In the genomic region with DNA sequence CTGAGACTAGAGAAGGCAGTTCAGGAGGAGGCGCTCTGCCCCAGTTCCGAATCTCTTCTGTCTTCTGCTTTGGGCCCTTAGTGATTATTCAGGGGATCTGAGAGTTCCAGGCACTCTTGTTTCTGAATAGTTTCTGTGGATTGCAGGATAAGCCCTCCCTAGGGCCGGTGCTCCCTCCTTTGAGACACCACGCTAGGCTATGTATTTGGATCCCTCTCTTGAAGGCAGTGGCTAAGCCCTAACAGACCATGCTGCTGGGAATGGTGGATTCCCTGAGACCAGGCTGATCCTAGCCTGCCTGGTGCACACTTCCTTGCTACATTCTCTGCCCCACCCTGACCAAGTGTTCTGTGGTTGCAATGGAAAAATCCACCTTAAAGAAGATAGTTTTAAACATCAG, we compare ENCODE assay signal across 23 mouse cellular contexts.
A peak's percentile ranks its signal among the peaks of the same experiment; 100 is the strongest.
DNase-seq lines count a peak whose midpoint lies in the region; ATAC-seq and TF ChIP-seq lines count a peak whose summit lies in the region.
"Had no signal": no experiment of that assay in that cellular context is flagged by ENCODE, and none has a peak within 500 bp of the region (broad histone marks: within the 10 kb centered on the region; RNA-seq: fewer than 3 reads in every experiment).

No protein-coding gene starts in this region.

- no peak overlapping the region for H3K4me3 ChIP-seq in heart, embryonic 10.5 days
- H3K4me3 ChIP-seq in heart, embryonic 12.5 days: no peak overlapping the region
- no peak overlapping the region for H3K4me3 ChIP-seq in lung, postnatal 0 days (ENCODE audit: low read depth, low read length)
- H3K4me3 ChIP-seq in limb, embryonic 10.5 days: no peak overlapping the region
- H3K4me3 ChIP-seq in stomach, postnatal 0 days (ENCODE audit: low read depth, low read length): no peak overlapping the region
- H3K4me3 ChIP-seq: embryonic facial prominence, embryonic 13.5 days; forebrain, embryonic 13.5 days; intestine, embryonic 15.5 days; kidney, embryonic 15.5 days; lung, embryonic 15.5 days had no signal

- H3K4me1 ChIP-seq in heart, embryonic 10.5 days: peaks cover 31% of the 10 kb centered on the region
- H3K4me1 ChIP-seq in heart, embryonic 12.5 days (replicated peaks): peaks cover 35% of the 10 kb centered on the region
- H3K4me1 ChIP-seq in lung, postnatal 0 days (ENCODE audit: insufficient read depth, low read depth, low read length): peaks cover 11% of the 10 kb centered on the region; the same call in 1 of the 2 replicates
- peaks cover 8% of the 10 kb centered on the region; the same call in 1 of the 2 replicates for H3K4me1 ChIP-seq in limb, embryonic 10.5 days
- peaks cover 3% of the 10 kb centered on the region for H3K4me1 ChIP-seq in stomach, postnatal 0 days (replicated peaks; ENCODE audit: control insufficient read depth, insufficient read depth)
- H3K4me1 ChIP-seq: forebrain, embryonic 13.5 days had no signal

- no peak overlapping the region for H3K4me2 ChIP-seq in heart, embryonic 12.5 days
- H3K4me2 ChIP-seq in lung, postnatal 0 days (replicated peaks; ENCODE audit: low read depth, low read length): no peak overlapping the region
- H3K4me2 ChIP-seq in stomach, postnatal 0 days (replicated peaks; ENCODE audit: low read depth): no peak overlapping the region
- H3K4me2 ChIP-seq: embryonic facial prominence, embryonic 13.5 days; forebrain, embryonic 13.5 days; hindbrain, embryonic 14.5 days; intestine, embryonic 15.5 days; kidney, embryonic 15.5 days; lung, embryonic 15.5 days had no signal

- no peak for TF ChIP-seq EP300 in lung, postnatal 0 days (IDR thresholded peaks at IDR 0.05)
- no peak for TF ChIP-seq EP300 in stomach, postnatal 0 days (optimal IDR thresholded peaks at IDR 0.05)

- no peak for TF ChIP-seq CTCF in lung, postnatal 0 days (IDR thresholded peaks at IDR 0.05)
- no peak for TF ChIP-seq CTCF in stomach, postnatal 0 days (IDR thresholded peaks at IDR 0.05; ENCODE audit: low read depth)

- DNase-seq in heart, embryonic 10.5 days (ENCODE audit: low spot score): peak; percentile 64
- no peak for DNase-seq in lung, postnatal 0 days (ENCODE audit: low spot score)
- DNase-seq in lung, postnatal 10 days: no peak
- peak; percentile 20 for DNase-seq in limb, embryonic 10.5 days (ENCODE audit: low spot score)
- peak; percentile 15 for DNase-seq in stomach, postnatal 0 days (ENCODE audit: low spot score)
- DNase-seq in embryo, embryonic 9.5 days (ENCODE audit: extremely low spot score): no peak
- DNase-seq: adrenal gland, adult 8-10 months; cerebellum, adult 11-12 months; cerebellum, postnatal 14 days; heart, postnatal 4 days; layer of hippocampus, adult 9-11 months; right cerebral cortex, adult 18-20 months; right cerebral cortex, postnatal 4 days had no signal

- H3K9me3 ChIP-seq in heart, embryonic 10.5 days: no peaks in the 10 kb centered on the region
- H3K9me3 ChIP-seq in heart, embryonic 12.5 days (replicated peaks): no peaks in the 10 kb centered on the region
- H3K9me3 ChIP-seq in lung, postnatal 0 days (ENCODE audit: low read length): no peaks in the 10 kb centered on the region
- H3K9me3 ChIP-seq in limb, embryonic 10.5 days (replicated peaks): no peaks in the 10 kb centered on the region
- no peaks in the 10 kb centered on the region for H3K9me3 ChIP-seq in stomach, postnatal 0 days (ENCODE audit: control insufficient read depth, low read length)
- H3K9me3 ChIP-seq: embryonic facial prominence, embryonic 13.5 days; forebrain, embryonic 13.5 days; intestine, embryonic 15.5 days; kidney, embryonic 15.5 days; lung, embryonic 15.5 days had no signal

- ATAC-seq in heart, embryonic 12.5 days (ENCODE audit: insufficient number of reproducible peaks, low FRiP score): no peak; the same call in 1 of the 2 replicates
- no peak for ATAC-seq in lung, postnatal 0 days
- ATAC-seq in stomach, postnatal 0 days (ENCODE audit: low FRiP score, low TSS enrichment): no peak
- ATAC-seq: activated CD4-positive, CD25-positive, alpha-beta regulatory T cell, adult 4 months; forebrain, embryonic 13.5 days; intestine, embryonic 15.5 days had no signal

- H3K36me3 ChIP-seq in heart, embryonic 10.5 days: no peaks in the 10 kb centered on the region
- no peaks in the 10 kb centered on the region for H3K36me3 ChIP-seq in heart, embryonic 12.5 days
- H3K36me3 ChIP-seq in lung, postnatal 0 days (ENCODE audit: insufficient read depth, low read length): no peaks in the 10 kb centered on the region
- H3K36me3 ChIP-seq in limb, embryonic 10.5 days: no peaks in the 10 kb centered on the region
- H3K36me3 ChIP-seq in stomach, postnatal 0 days (ENCODE audit: control insufficient read depth, insufficient read depth, low read length): no peaks in the 10 kb centered on the region
- H3K36me3 ChIP-seq: embryonic facial prominence, embryonic 13.5 days; intestine, embryonic 15.5 days; kidney, embryonic 15.5 days; lung, embryonic 15.5 days had no signal

- no peak overlapping the region for H3K9ac ChIP-seq in heart, embryonic 12.5 days
- no peak overlapping the region for H3K9ac ChIP-seq in lung, postnatal 0 days (replicated peaks; ENCODE audit: low read depth)
- no peak overlapping the region; the same call in 1 of the 2 replicates for H3K9ac ChIP-seq in stomach, postnatal 0 days (ENCODE audit: low read length)
- H3K9ac ChIP-seq: embryonic facial prominence, embryonic 13.5 days; forebrain, embryonic 13.5 days; hindbrain, embryonic 14.5 days; intestine, embryonic 15.5 days; kidney, embryonic 15.5 days; liver, embryonic 14.5 days; lung, embryonic 15.5 days had no signal

- 74% methylated on average over 4 of the region's 4 CpGs for WGBS in heart, embryonic 10.5 days
- WGBS in heart, embryonic 12.5 days: 80% methylated on average over 4 of the region's 4 CpGs
- 87% methylated on average over 4 of the region's 4 CpGs for WGBS in lung, postnatal 0 days
- 76% methylated on average over 4 of the region's 4 CpGs for WGBS in limb, embryonic 10.5 days
- 77% methylated on average over 4 of the region's 4 CpGs for WGBS in stomach, postnatal 0 days

- no peak overlapping the region for H3K27ac ChIP-seq in heart, embryonic 10.5 days
- H3K27ac ChIP-seq in heart, embryonic 12.5 days (ENCODE audit: poor library complexity, severe bottlenecking): no peak overlapping the region
- H3K27ac ChIP-seq in lung, postnatal 0 days (ENCODE audit: low read length): peak overlapping the region; percentile 39; the same call in 1 of the 2 replicates
- H3K27ac ChIP-seq in limb, embryonic 10.5 days: no peak overlapping the region
- peak overlapping the region; percentile 56 for H3K27ac ChIP-seq in stomach, postnatal 0 days (replicated peaks)
- H3K27ac ChIP-seq: embryonic facial prominence, embryonic 13.5 days; forebrain, embryonic 13.5 days; hindbrain, embryonic 14.5 days; intestine, embryonic 15.5 days; kidney, embryonic 15.5 days; liver, embryonic 14.5 days; lung, embryonic 15.5 days; macrophage had no signal

- no peaks in the 10 kb centered on the region for H3K27me3 ChIP-seq in heart, embryonic 10.5 days (ENCODE audit: insufficient read depth, poor library complexity, severe bottlenecking)
- no peaks in the 10 kb centered on the region for H3K27me3 ChIP-seq in heart, embryonic 12.5 days (replicated peaks)
- H3K27me3 ChIP-seq in lung, postnatal 0 days (replicated peaks; ENCODE audit: insufficient read depth, low read length): no peaks in the 10 kb centered on the region
- no peaks in the 10 kb centered on the region for H3K27me3 ChIP-seq in limb, embryonic 10.5 days (ENCODE audit: low read depth, poor library complexity, severe bottlenecking)
- no peaks in the 10 kb centered on the region for H3K27me3 ChIP-seq in stomach, postnatal 0 days (ENCODE audit: control insufficient read depth, insufficient read depth, low read length)
- H3K27me3 ChIP-seq: embryonic facial prominence, embryonic 13.5 days; forebrain, embryonic 13.5 days; intestine, embryonic 15.5 days; kidney, embryonic 15.5 days; lung, embryonic 15.5 days had no signal

Comparison
In these comparisons a context has a peak if more than half of its experiments do, and no peak if none do; other contexts are left out.
1. DNase-seq: peak in heart, embryonic 10.5 days (single experiment), limb, embryonic 10.5 days (single experiment) and stomach, postnatal 0 days (single experiment); none in lung, postnatal 0 days (single experiment), lung, postnatal 10 days (single experiment) and embryo, embryonic 9.5 days (single experiment).
2. H3K27ac ChIP-seq: peak in lung, postnatal 0 days (single experiment) and stomach, postnatal 0 days (single experiment); none in heart, embryonic 10.5 days (single experiment), heart, embryonic 12.5 days (single experiment) and limb, embryonic 10.5 days (single experiment).